Mouse (Mus musculus): Measurements from ENCODE around the gene Lrsam1. TPM values are rescaled to one million over a fixed set of nuclear protein-coding genes. Genes with fewer than 3 reads are reported as not detected.

The Lrsam1 gene
- polyA plus RNA-seq, 1 experiment: 8.3 TPM

DNA sequence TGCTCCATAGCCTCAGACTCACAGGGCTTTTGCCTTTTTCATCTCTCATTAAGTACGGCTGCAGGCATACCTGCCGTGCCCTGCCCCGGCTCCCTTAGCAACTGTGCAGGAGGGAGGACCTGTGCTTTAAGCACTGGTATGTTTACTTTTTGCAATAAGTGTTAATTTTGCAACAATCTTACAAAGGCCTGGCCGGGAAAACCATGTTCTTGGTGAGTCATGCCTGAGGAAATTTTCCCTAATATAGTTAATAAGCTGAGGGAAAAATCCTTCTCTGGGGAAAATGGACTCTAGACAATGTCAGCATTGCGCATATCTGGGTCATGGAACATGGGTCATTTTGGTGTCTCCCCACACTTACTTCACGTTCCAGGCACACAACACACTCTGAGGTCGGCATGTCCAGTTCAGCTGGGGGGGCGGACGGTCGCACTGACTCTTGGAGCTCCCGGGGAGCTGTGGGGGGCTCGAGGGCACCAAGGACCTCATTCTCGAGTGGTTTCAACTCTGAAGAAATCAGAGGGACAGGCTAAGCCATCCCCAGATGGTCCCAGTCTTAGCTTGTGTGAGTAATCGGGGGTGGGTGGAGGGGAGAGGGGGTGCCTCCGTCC, 33.7 kb downstream of the Lrsam1 start:
- Histone ChIP-seq H3K4me3 (ENCODE audit: extremely low read depth, insufficient read depth, insufficient read length) (no peak overlapping the region), H3K27me3 (ENCODE audit: control insufficient read depth, insufficient read depth, low read length) (no peaks in the 10 kb centered on the region), H3K4me1 (ENCODE audit: control insufficient read depth, insufficient read depth, insufficient read length) (no peaks in the 10 kb centered on the region), H3K27ac (ENCODE audit: insufficient read depth, low read length) (no peak overlapping the region), H3K36me3 (ENCODE audit: control insufficient read depth, insufficient read depth, low read length) (no peaks in the 10 kb centered on the region; the same call in 1 of the 2 replicates)
- no peak for DNase-seq (ENCODE audit: low read depth in 1 of 2, low spot score in 2 of 2)
- WGBS: 87% methylated on average over 15 of the region's 15 CpGs
- no peak for TF ChIP-seq POLR2A (IDR thresholded peaks at IDR 0.05; ENCODE audit: low read depth, low read length)
- TF ChIP-seq CTCF (IDR thresholded peaks at IDR 0.05; ENCODE audit: extremely low read depth, insufficient read depth, insufficient read length, insufficient replicate concordance): no peak

DNA sequence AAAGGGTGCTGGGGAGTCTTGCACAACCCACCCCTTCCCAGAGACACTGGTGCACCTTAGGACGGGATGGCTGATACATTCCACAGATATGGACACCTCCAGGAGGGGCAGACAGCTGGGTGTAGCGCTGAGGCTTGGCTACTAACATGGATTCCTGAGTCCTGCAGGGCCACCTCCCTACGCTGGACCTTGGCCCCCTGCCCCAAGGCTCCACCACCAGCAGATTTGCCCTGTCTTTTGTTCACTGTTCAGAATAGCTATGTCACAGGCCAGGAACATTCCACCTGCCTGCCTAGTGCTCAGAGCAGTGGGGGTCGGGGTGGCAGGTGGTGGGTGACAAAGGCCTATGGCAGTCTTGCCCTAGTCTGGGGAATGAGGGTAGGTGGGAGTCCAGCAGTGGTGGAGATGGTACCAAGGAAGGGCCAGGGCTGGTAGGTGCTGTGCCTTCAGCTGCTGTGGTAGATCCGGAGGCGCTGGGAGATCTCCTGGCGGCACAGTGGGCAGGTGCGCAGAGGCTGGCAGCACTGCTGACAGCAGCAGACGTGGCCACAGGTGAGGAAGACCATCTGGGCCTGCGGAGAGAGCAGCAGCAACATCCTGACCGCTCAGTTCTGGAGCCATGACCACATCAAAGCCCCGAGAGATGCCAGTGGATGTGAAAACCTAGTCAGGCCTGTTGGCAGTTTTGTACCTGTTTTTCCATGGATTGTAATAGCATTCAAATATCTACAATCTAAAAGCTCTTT, 34.9 kb downstream of the Lrsam1 start:
- no peaks in the 10 kb centered on the region; the same call in 1 of the 2 replicates for H3K36me3 ChIP-seq (ENCODE audit: control insufficient read depth, insufficient read depth, low read length)
- 87% methylated on average over 12 of the region's 12 CpGs for WGBS
- no peak for TF ChIP-seq POLR2A (IDR thresholded peaks at IDR 0.05; ENCODE audit: low read depth, low read length)

GRCm38 (mm10) chr2:32924306-32924844, 37.0 kb downstream of the Lrsam1 start:
- TF ChIP-seq CTCF (IDR thresholded peaks at IDR 0.05; ENCODE audit: extremely low read depth, insufficient read depth, insufficient read length, insufficient replicate concordance): no peak
- TF ChIP-seq POLR2A (IDR thresholded peaks at IDR 0.05; ENCODE audit: low read depth, low read length): no peak
- 81% methylated on average over 10 of the region's 10 CpGs for WGBS

More for the DNA sequence above, 34.9 kb downstream of the Lrsam1 start:
- DNase-seq (ENCODE audit: low read depth in 1 of 2, low spot score in 2 of 2): no peak
- Histone ChIP-seq H3K4me1 (ENCODE audit: control insufficient read depth, insufficient read depth, insufficient read length) (no peaks in the 10 kb centered on the region), H3K27me3 (ENCODE audit: control insufficient read depth, insufficient read depth, low read length) (no peaks in the 10 kb centered on the region), H3K27ac (ENCODE audit: insufficient read depth, low read length) (no peak overlapping the region), H3K4me3 (ENCODE audit: extremely low read depth, insufficient read depth, insufficient read length) (no peak overlapping the region)

GRCm38 (mm10) chr2:32923551-32924250, 37.7 kb downstream of the Lrsam1 start:
- DNase-seq (ENCODE audit: low read depth in 1 of 2, low spot score in 2 of 2): no peak
- no peaks in the 10 kb centered on the region for H3K27me3 ChIP-seq (ENCODE audit: control insufficient read depth, insufficient read depth, low read length)
- 92% methylated on average over 24 of the region's 24 CpGs for WGBS
- H3K36me3 ChIP-seq (ENCODE audit: control insufficient read depth, insufficient read depth, low read length): no peaks in the 10 kb centered on the region; the same call in 1 of the 2 replicates
- H3K4me3 ChIP-seq (ENCODE audit: extremely low read depth, insufficient read depth, insufficient read length): no peak overlapping the region
- H3K27ac ChIP-seq (ENCODE audit: insufficient read depth, low read length): no peak overlapping the region
- TF ChIP-seq POLR2A (IDR thresholded peaks at IDR 0.05; ENCODE audit: low read depth, low read length): no peak
- no peak for TF ChIP-seq CTCF (IDR thresholded peaks at IDR 0.05; ENCODE audit: extremely low read depth, insufficient read depth, insufficient read length, insufficient replicate concordance)
- no peaks in the 10 kb centered on the region for H3K4me1 ChIP-seq (ENCODE audit: control insufficient read depth, insufficient read depth, insufficient read length)

More at GRCm38 (mm10) chr2:32924306-32924844, 37.0 kb downstream of the Lrsam1 start:
- no peak for DNase-seq (ENCODE audit: low read depth in 1 of 2, low spot score in 2 of 2)
- Histone ChIP-seq H3K36me3 (ENCODE audit: control insufficient read depth, insufficient read depth, low read length) (no peaks in the 10 kb centered on the region; the same call in 1 of the 2 replicates), H3K27ac (ENCODE audit: insufficient read depth, low read length) (no peak overlapping the region), H3K4me3 (ENCODE audit: extremely low read depth, insufficient read depth, insufficient read length) (no peak overlapping the region), H3K4me1 (ENCODE audit: control insufficient read depth, insufficient read depth, insufficient read length) (no peaks in the 10 kb centered on the region), H3K27me3 (ENCODE audit: control insufficient read depth, insufficient read depth, low read length) (no peaks in the 10 kb centered on the region)

GRCm38 (mm10) chr2:32922564-32922963, 38.9 kb downstream of the Lrsam1 start:
- no peak overlapping the region for H3K27ac ChIP-seq (ENCODE audit: insufficient read depth, low read length)
- no peak overlapping the region for H3K4me3 ChIP-seq (ENCODE audit: extremely low read depth, insufficient read depth, insufficient read length)
- no peaks in the 10 kb centered on the region for H3K27me3 ChIP-seq (ENCODE audit: control insufficient read depth, insufficient read depth, low read length)
- 92% methylated on average over 13 of the region's 13 CpGs for WGBS
- no peaks in the 10 kb centered on the region for H3K36me3 ChIP-seq (ENCODE audit: control insufficient read depth, insufficient read depth, low read length)
- TF ChIP-seq CTCF (IDR thresholded peaks at IDR 0.05; ENCODE audit: extremely low read depth, insufficient read depth, insufficient read length, insufficient replicate concordance) (no peak), POLR2A (IDR thresholded peaks at IDR 0.05; ENCODE audit: low read depth, low read length) (no peak)
- H3K4me1 ChIP-seq (ENCODE audit: control insufficient read depth, insufficient read depth, insufficient read length): no peaks in the 10 kb centered on the region
- no peak for DNase-seq (ENCODE audit: low read depth in 1 of 2, low spot score in 2 of 2)

DNA sequence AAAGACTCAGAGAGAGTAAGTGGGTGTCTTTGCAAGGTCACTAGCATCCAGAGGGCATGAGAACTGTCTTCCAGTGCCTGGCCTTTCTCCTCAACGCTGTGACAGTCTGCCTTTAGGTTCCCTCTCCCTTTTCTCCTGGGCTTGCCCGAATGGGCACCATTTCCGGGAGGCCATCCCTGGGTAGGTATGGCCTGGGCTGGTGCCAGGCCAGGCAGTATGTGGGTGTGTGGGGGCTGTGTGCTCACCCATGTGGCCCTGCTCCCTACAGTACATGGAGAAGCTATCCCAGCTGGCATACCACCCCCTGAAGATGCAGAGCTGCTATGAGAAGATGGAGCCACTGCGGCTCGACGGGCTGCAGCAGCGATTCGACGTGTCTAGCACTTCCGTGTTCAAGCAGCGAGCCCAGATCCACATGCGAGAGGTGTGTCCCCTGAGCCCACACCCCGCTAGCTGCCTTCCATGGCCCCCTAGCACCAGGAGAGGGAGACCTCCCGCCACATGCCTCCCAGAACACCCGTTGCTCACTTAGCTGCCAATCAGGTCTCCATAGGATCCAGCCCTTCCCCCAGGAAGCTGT, 39.5 kb downstream of the Lrsam1 start:
- Histone ChIP-seq H3K4me1 (ENCODE audit: control insufficient read depth, insufficient read depth, insufficient read length) (no peaks in the 10 kb centered on the region; the same call in 1 of the 2 replicates), H3K36me3 (ENCODE audit: control insufficient read depth, insufficient read depth, low read length) (no peaks in the 10 kb centered on the region), H3K4me3 (ENCODE audit: extremely low read depth, insufficient read depth, insufficient read length) (no peak overlapping the region), H3K27ac (ENCODE audit: insufficient read depth, low read length) (no peak overlapping the region), H3K27me3 (ENCODE audit: control insufficient read depth, insufficient read depth, low read length) (no peaks in the 10 kb centered on the region)
- TF ChIP-seq CTCF (IDR thresholded peaks at IDR 0.05; ENCODE audit: extremely low read depth, insufficient read depth, insufficient read length, insufficient replicate concordance): no peak
- TF ChIP-seq POLR2A (IDR thresholded peaks at IDR 0.05; ENCODE audit: low read depth, low read length): no peak
- DNase-seq (ENCODE audit: low read depth in 1 of 2, low spot score in 2 of 2): no peak
- 94% methylated on average over 15 of the region's 15 CpGs for WGBS
